Mouse (Mus musculus): Measurements from ENCODE around the gene Timm23. TPM values are rescaled to one million over a fixed set of nuclear protein-coding genes. Genes with fewer than 3 reads are reported as not detected.

Timm23 gene
- 128 and 139 TPM in 2 replicates for polyA plus RNA-seq (2012; rRNA removed; ENCODE audit: low replicate concordance)

GRCm38 (mm10) chr14:32201791-32202451 lies at the start of gene Timm23, which contains the start of gene Parg:
TSS of gene Timm23 (minus strand) at chr14:32201898.
TSS of gene Parg (plus strand) at chr14:32201949.

GRCm38 (mm10) chr14:32159690-32160246 lies 41.9 kb downstream of the Timm23 start, which contains the start of gene Ncoa4:
TSS of gene Ncoa4 (plus strand) at chr14:32159865.

DNA sequence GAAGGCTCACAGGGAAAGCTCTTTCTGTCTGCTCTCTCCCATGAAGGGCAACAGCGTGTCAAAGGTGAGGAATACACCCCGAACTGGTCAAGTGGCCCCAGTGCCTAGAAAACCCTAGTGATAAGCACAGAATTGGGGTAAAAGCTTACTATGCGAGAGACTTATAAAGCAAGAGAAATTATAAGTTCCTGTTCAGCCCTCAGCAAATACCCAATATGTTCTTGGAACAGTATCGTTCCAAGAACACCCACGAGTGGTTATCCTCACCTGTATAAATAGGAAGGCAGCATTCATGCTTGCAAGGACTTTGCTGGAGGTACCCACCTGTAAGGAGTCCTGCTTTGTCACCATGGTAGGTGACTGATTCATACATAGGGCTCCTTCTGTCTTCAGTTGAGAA lies 60.0 kb downstream of the Timm23 start, which contains the start of gene Msmb:
Gene Msmb, plus strand, starts transcription at position 301 of the 400 bp plus-strand sequence.

Other genes starting within 250 kb of the Timm23 start
- gene Galnt15, start 172.9 kb downstream of the Timm23 start, polyA plus RNA-seq (2012; rRNA removed; ENCODE audit: low replicate concordance): 0.83 and 1.2 TPM in 2 replicates
- 14.0 and 38.0 TPM in 2 replicates for gene Oxnad1, start 116.5 kb downstream of the Timm23 start, polyA plus RNA-seq (2012; rRNA removed; ENCODE audit: low replicate concordance)
- 10.9 and 14.9 TPM in 2 replicates for gene Dph3, start 116.2 kb downstream of the Timm23 start, polyA plus RNA-seq (2012; rRNA removed; ENCODE audit: low replicate concordance)
- not detected in 2 replicates for gene Msmb, start 59.9 kb downstream of the Timm23 start, polyA plus RNA-seq (2012; rRNA removed; ENCODE audit: low replicate concordance)
- gene Ncoa4, start 42.0 kb downstream of the Timm23 start, polyA plus RNA-seq (2012; rRNA removed; ENCODE audit: low replicate concordance): 8.5 and 43.5 TPM in 2 replicates
- 1.1 and 1.2 TPM in 2 replicates for gene Parg, start 51 bp upstream of the Timm23 start, polyA plus RNA-seq (2012; rRNA removed; ENCODE audit: low replicate concordance)
- gene Ogdhl, start 120.1 kb upstream of the Timm23 start, polyA plus RNA-seq (2012; rRNA removed; ENCODE audit: low replicate concordance): 1.6 and 1.7 TPM in 2 replicates
- not detected in 2 replicates for gene 1700024G13Rik, start 186.5 kb upstream of the Timm23 start, polyA plus RNA-seq (2012; rRNA removed; ENCODE audit: low replicate concordance)

All from duodenum, adult 2 months (tissue).